Mouse (Mus musculus): Measurements from ENCODE around the gene Frmd4a. TPM values are rescaled to one million over a fixed set of nuclear protein-coding genes. Genes with fewer than 3 reads are reported as not detected.
"Not testable (repeated sequence)": the region's sequence is repeated elsewhere in the genome, so short reads cannot be mapped to it uniquely, and the experiment has no call there.

Gene Frmd4a
- polyA plus RNA-seq, 2 experiments = 39.6 to 47.0 TPM

- H3K9ac ChIP-seq (ENCODE audit: low read depth, low read length, severe bottlenecking) = no peak overlapping the region
- H3K9me3 ChIP-seq (ENCODE audit: control insufficient read depth, low read length) = no peaks in the 10 kb centered on the region
- 50% methylated on average over 3 of the region's 3 CpGs for WGBS
- no peaks in the 10 kb centered on the region for H3K27me3 ChIP-seq (ENCODE audit: control insufficient read depth, insufficient read depth, low read length)
- H3K36me3 ChIP-seq (ENCODE audit: control insufficient read depth, insufficient read depth, low read length) = peaks cover 97% of the 10 kb centered on the region
- no peak overlapping the region for H3K4me2 ChIP-seq (replicated peaks; ENCODE audit: low read depth, low read length, severe bottlenecking)
- no peak overlapping the region for H3K4me3 ChIP-seq (replicated peaks; ENCODE audit: low read length)
- TF ChIP-seq POLR2A (IDR thresholded peaks at IDR 0.05; ENCODE audit: borderline replicate concordance, extremely low read depth, insufficient read depth, insufficient read length) = no peak
- ATAC-seq (ENCODE audit: low FRiP score, low read depth) (no peak), DNase-seq (ENCODE audit: low spot score) (no peak)
- no peak overlapping the region for H3K27ac ChIP-seq (replicated peaks; ENCODE audit: low read depth, low read length)
- H3K4me1 ChIP-seq (ENCODE audit: control insufficient read depth, insufficient read depth, low read length) = 0 out of 2 replicates have a peak, but pooled peaks cover 2% of the 10 kb centered on the region
Observed at GRCm38 (mm10) chr2:4608253-4608652, 590.7 kb downstream of the Frmd4a start.

- DNase-seq (ENCODE audit: low spot score) (no peak), ATAC-seq (ENCODE audit: low FRiP score, low read depth) (no peak)
- Histone ChIP-seq H3K27ac (replicated peaks; ENCODE audit: low read depth, low read length) (no peak overlapping the region), H3K9ac (ENCODE audit: low read depth, low read length, severe bottlenecking) (no peak overlapping the region), H3K36me3 (ENCODE audit: control insufficient read depth, insufficient read depth, low read length) (peaks cover 90% of the 10 kb centered on the region), H3K4me3 (replicated peaks; ENCODE audit: low read length) (no peak overlapping the region), H3K9me3 (ENCODE audit: control insufficient read depth, low read length) (no peaks in the 10 kb centered on the region), H3K4me1 (ENCODE audit: control insufficient read depth, insufficient read depth, low read length) (0 out of 2 replicates have a peak, but pooled peaks cover 2% of the 10 kb centered on the region), H3K27me3 (ENCODE audit: control insufficient read depth, insufficient read depth, low read length) (no peaks in the 10 kb centered on the region), H3K4me2 (replicated peaks; ENCODE audit: low read depth, low read length, severe bottlenecking) (no peak overlapping the region)
- 81% methylated on average over 10 of the region's 10 CpGs for WGBS
- no peak for TF ChIP-seq POLR2A (IDR thresholded peaks at IDR 0.05; ENCODE audit: borderline replicate concordance, extremely low read depth, insufficient read depth, insufficient read length)
Observed at GRCm38 (mm10) chr2:4609433-4609832, 591.9 kb downstream of the Frmd4a start.

GRCm38 (mm10) chr2:4611295-4611694 lies 593.8 kb downstream of the Frmd4a start:
- no peak overlapping the region for H3K4me2 ChIP-seq (replicated peaks; ENCODE audit: low read depth, low read length, severe bottlenecking)
- H3K9me3 ChIP-seq (ENCODE audit: control insufficient read depth, low read length) = no peaks in the 10 kb centered on the region
- H3K9ac ChIP-seq (ENCODE audit: low read depth, low read length, severe bottlenecking) = no peak overlapping the region
- no peak overlapping the region for H3K27ac ChIP-seq (replicated peaks; ENCODE audit: low read depth, low read length)
- no peak for TF ChIP-seq POLR2A (IDR thresholded peaks at IDR 0.05; ENCODE audit: borderline replicate concordance, extremely low read depth, insufficient read depth, insufficient read length)
- 0 out of 2 replicates have a peak, but pooled peaks cover 2% of the 10 kb centered on the region for H3K4me1 ChIP-seq (ENCODE audit: control insufficient read depth, insufficient read depth, low read length)
- H3K4me3 ChIP-seq (replicated peaks; ENCODE audit: low read length) = no peak overlapping the region
- H3K36me3 ChIP-seq (ENCODE audit: control insufficient read depth, insufficient read depth, low read length) = peaks cover 76% of the 10 kb centered on the region
- H3K27me3 ChIP-seq (ENCODE audit: control insufficient read depth, insufficient read depth, low read length) = no peaks in the 10 kb centered on the region
- ATAC-seq (ENCODE audit: low FRiP score, low read depth) = no peak
- 47% methylated on average over 6 of the region's 6 CpGs for WGBS
- no peak for DNase-seq (ENCODE audit: low spot score)

- peaks cover 72% of the 10 kb centered on the region for H3K36me3 ChIP-seq (ENCODE audit: control insufficient read depth, insufficient read depth, low read length)
- no peak for ATAC-seq (ENCODE audit: low FRiP score, low read depth)
- H3K9ac ChIP-seq (ENCODE audit: low read depth, low read length, severe bottlenecking) = no peak overlapping the region
- no peak for DNase-seq (ENCODE audit: low spot score)
- H3K27ac ChIP-seq (replicated peaks; ENCODE audit: low read depth, low read length) = no peak overlapping the region
- no peak overlapping the region for H3K4me2 ChIP-seq (replicated peaks; ENCODE audit: low read depth, low read length, severe bottlenecking)
- TF ChIP-seq POLR2A (IDR thresholded peaks at IDR 0.05; ENCODE audit: borderline replicate concordance, extremely low read depth, insufficient read depth, insufficient read length) = no peak
- H3K27me3 ChIP-seq (ENCODE audit: control insufficient read depth, insufficient read depth, low read length) = no peaks in the 10 kb centered on the region
- WGBS = 81% methylated on average over 10 of the region's 10 CpGs
- no peaks in the 10 kb centered on the region for H3K9me3 ChIP-seq (ENCODE audit: control insufficient read depth, low read length)
- no peak overlapping the region for H3K4me3 ChIP-seq (replicated peaks; ENCODE audit: low read length)
- 0 out of 2 replicates have a peak, but pooled peaks cover 2% of the 10 kb centered on the region for H3K4me1 ChIP-seq (ENCODE audit: control insufficient read depth, insufficient read depth, low read length)
Observed at GRCm38 (mm10) chr2:4611704-4612103, 594.2 kb downstream of the Frmd4a start.

GRCm38 (mm10) chr2:4614276-4614929 lies 596.9 kb downstream of the Frmd4a start:
- not testable (repeated sequence) for DNase-seq (ENCODE audit: low spot score); H3K27ac ChIP-seq (replicated peaks; ENCODE audit: low read depth, low read length)
- peaks cover 47% of the 10 kb centered on the region for H3K36me3 ChIP-seq (ENCODE audit: control insufficient read depth, insufficient read depth, low read length)

More at GRCm38 (mm10) chr2:4614276-4614929, 596.9 kb downstream of the Frmd4a start:
- H3K4me3 ChIP-seq (replicated peaks; ENCODE audit: low read length); H3K27me3 ChIP-seq (ENCODE audit: control insufficient read depth, insufficient read depth, low read length); H3K4me2 ChIP-seq (replicated peaks; ENCODE audit: low read depth, low read length, severe bottlenecking); H3K9me3 ChIP-seq (ENCODE audit: control insufficient read depth, low read length); H3K4me1 ChIP-seq (ENCODE audit: control insufficient read depth, insufficient read depth, low read length); ATAC-seq (ENCODE audit: low FRiP score, low read depth); H3K9ac ChIP-seq (ENCODE audit: low read depth, low read length, severe bottlenecking): not testable (repeated sequence)
- WGBS = 52% methylated on average over 6 of the region's 6 CpGs
